In the genomic region with DNA sequence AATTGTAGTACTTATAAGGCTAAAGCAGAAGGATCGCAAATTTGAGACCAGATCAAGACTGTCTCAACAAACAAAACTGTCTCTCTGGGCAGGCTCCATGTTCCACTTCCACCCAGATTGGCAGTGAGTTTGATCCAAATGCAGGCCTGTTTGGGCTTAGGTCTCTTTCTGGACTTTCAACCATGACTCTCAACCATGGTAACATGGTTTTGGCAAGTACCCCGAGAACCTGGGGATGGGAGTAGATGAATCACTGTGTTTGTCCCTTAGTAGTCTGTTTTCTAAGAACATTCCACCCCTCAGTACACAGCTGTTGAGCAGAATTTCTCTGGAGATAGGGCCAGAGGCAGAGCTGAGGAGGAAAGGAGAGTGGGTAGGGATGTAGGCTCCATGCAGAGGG, we compare ENCODE assay signal across 25 mouse cellular contexts. TPM values are rescaled to one million over a fixed set of nuclear protein-coding genes. Genes with fewer than 3 reads are reported as not detected.
A peak's percentile ranks its signal among the peaks of the same experiment; 100 is the strongest.
DNase-seq lines count a peak whose midpoint lies in the region; ATAC-seq and TF ChIP-seq lines count a peak whose summit lies in the region.
"Had no signal": no experiment of that assay in that cellular context is flagged by ENCODE, and none has a peak within 500 bp of the region (broad histone marks: within the 10 kb centered on the region; RNA-seq: fewer than 3 reads in every experiment).

No protein-coding gene starts in this region.

- 25% methylated on average over 2 of the region's 2 CpGs for WGBS in liver, adult 2 months
- 95% methylated on average over 2 of the region's 2 CpGs for WGBS in liver, embryonic 11.5 days
- WGBS in small intestine, adult 2 months = 79% methylated on average over 2 of the region's 2 CpGs

- peaks cover 10% of the 10 kb centered on the region; the same call in 1 of the 2 replicates for H3K79me2 ChIP-seq in liver, adult 2 months (ENCODE audit: control insufficient read depth, insufficient read depth, low read length)

- no peak for ATAC-seq in liver, embryonic 11.5 days (replicated peaks; ENCODE audit: low FRiP score)
- no peak for ATAC-seq in cerebellum, adult (ENCODE audit: insufficient number of reproducible peaks, low FRiP score, low TSS enrichment)
- ATAC-seq: CD4-positive, CD25-positive, alpha-beta regulatory T cell, adult 4 months; forebrain, embryonic 15.5 days; hindbrain, embryonic 16.5 days; intestine, embryonic 15.5 days; Patski had no signal

- H3K27ac ChIP-seq in liver, adult 2 months (replicated peaks; ENCODE audit: insufficient read depth, low read depth, low read length) = no peak overlapping the region; the same call in 1 of the 2 replicates
- H3K27ac ChIP-seq in liver, embryonic 11.5 days (ENCODE audit: low read depth, low read length) = no peak overlapping the region
- H3K27ac ChIP-seq in small intestine, adult 2 months (ENCODE audit: insufficient read depth, low read depth, low read length) = peak overlapping the region; percentile 9; the same call in 1 of the 2 replicates
- H3K27ac ChIP-seq: embryonic facial prominence, embryonic 12.5 days; embryonic facial prominence, embryonic 15.5 days; forebrain, embryonic 12.5 days; forebrain, embryonic 15.5 days; heart, embryonic 10.5 days; hindbrain, embryonic 10.5 days; hindbrain, embryonic 13.5 days; intestine, embryonic 15.5 days had no signal

- DNase-seq in heart, adult 8-10 months (ENCODE audit: low spot score) = peak; percentile 24
- no peak for DNase-seq in heart, postnatal 4 days
- DNase-seq in liver, adult 2 months (ENCODE audit: extremely low read depth, low read depth, low spot score) = peak; percentile 87
- no peak for DNase-seq in liver, embryonic 11.5 days (ENCODE audit: low spot score)
- DNase-seq in adipocyte (ENCODE audit: low spot score) = peak; percentile 14
- no peak for DNase-seq in lung, postnatal 36 days
- DNase-seq: adrenal gland, adult 8-10 months; adrenal gland, postnatal 25 days; cerebellum, adult 11 months; cerebellum, adult 2 months; cerebellum, postnatal 25 days; gastrocnemius, postnatal 14 days had no signal

- no peaks in the 10 kb centered on the region for H3K9me3 ChIP-seq in liver, embryonic 11.5 days (ENCODE audit: control insufficient read depth, low read length)
- H3K9me3 ChIP-seq: embryonic facial prominence, embryonic 12.5 days; embryonic facial prominence, embryonic 15.5 days; forebrain, embryonic 12.5 days; forebrain, embryonic 15.5 days; heart, embryonic 10.5 days; hindbrain, embryonic 10.5 days; hindbrain, embryonic 13.5 days; intestine, embryonic 15.5 days had no signal

- no peak overlapping the region for H3K9ac ChIP-seq in liver, adult 2 months (ENCODE audit: low read depth, low read length)
- H3K9ac ChIP-seq in liver, embryonic 11.5 days (ENCODE audit: low read depth, low read length) = no peak overlapping the region
- H3K9ac ChIP-seq: embryonic facial prominence, embryonic 12.5 days; embryonic facial prominence, embryonic 15.5 days; forebrain, embryonic 12.5 days; forebrain, embryonic 15.5 days; hindbrain, embryonic 13.5 days; intestine, embryonic 15.5 days had no signal

- no peak for TF ChIP-seq CTCF in liver, adult 2 months (IDR thresholded peaks at IDR 0.05; ENCODE audit: low read depth, low read length)
- TF ChIP-seq CTCF in small intestine, adult 2 months (IDR thresholded peaks at IDR 0.05; ENCODE audit: extremely low read depth, insufficient read length, insufficient replicate concordance, low read depth, low read length) = no peak

- TF ChIP-seq POLR2A in liver, adult 2 months (IDR thresholded peaks at IDR 0.05; ENCODE audit: extremely low read depth, insufficient read depth, low read length) = no peak
- no peak for TF ChIP-seq POLR2A in small intestine, adult 2 months (IDR thresholded peaks at IDR 0.05; ENCODE audit: low read depth, low read length)

- no peaks in the 10 kb centered on the region for H3K27me3 ChIP-seq in liver, adult 2 months (ENCODE audit: control insufficient read depth, insufficient read depth, low read length)
- no peaks in the 10 kb centered on the region for H3K27me3 ChIP-seq in liver, embryonic 11.5 days (replicated peaks; ENCODE audit: control insufficient read depth, insufficient read depth, low read length)
- no peaks in the 10 kb centered on the region for H3K27me3 ChIP-seq in small intestine, adult 2 months (ENCODE audit: control insufficient read depth, insufficient read depth, low read length)
- H3K27me3 ChIP-seq: embryonic facial prominence, embryonic 12.5 days; embryonic facial prominence, embryonic 15.5 days; forebrain, embryonic 12.5 days; forebrain, embryonic 15.5 days; hindbrain, embryonic 13.5 days; intestine, embryonic 15.5 days; Patski had no signal

- H3K4me1 ChIP-seq in liver, adult 2 months (ENCODE audit: control insufficient read depth, insufficient read depth, low read length) = peaks cover 21% of the 10 kb centered on the region
- H3K4me1 ChIP-seq in liver, embryonic 11.5 days (replicated peaks; ENCODE audit: control insufficient read depth, insufficient read depth, low read length) = peaks cover 12% of the 10 kb centered on the region
- no peaks in the 10 kb centered on the region for H3K4me1 ChIP-seq in small intestine, adult 2 months (ENCODE audit: control insufficient read depth, insufficient read depth, insufficient read length, low read length)
- H3K4me1 ChIP-seq: embryonic facial prominence, embryonic 12.5 days; embryonic facial prominence, embryonic 15.5 days; forebrain, embryonic 12.5 days; forebrain, embryonic 15.5 days; heart, embryonic 10.5 days; hindbrain, embryonic 10.5 days; hindbrain, embryonic 13.5 days; intestine, embryonic 15.5 days had no signal

- H3K36me3 ChIP-seq in liver, adult 2 months (ENCODE audit: control insufficient read depth, insufficient read depth, low read length) = peaks cover 47% of the 10 kb centered on the region
- H3K36me3 ChIP-seq in liver, embryonic 11.5 days (ENCODE audit: control insufficient read depth, insufficient read depth, low read length) = peaks cover 63% of the 10 kb centered on the region
- H3K36me3 ChIP-seq in small intestine, adult 2 months (ENCODE audit: control insufficient read depth, insufficient read depth, low read length) = peaks cover 62% of the 10 kb centered on the region

- no peak overlapping the region for H3K4me2 ChIP-seq in liver, embryonic 11.5 days
- H3K4me2 ChIP-seq: embryonic facial prominence, embryonic 12.5 days; embryonic facial prominence, embryonic 15.5 days; forebrain, embryonic 12.5 days; forebrain, embryonic 15.5 days; hindbrain, embryonic 13.5 days; intestine, embryonic 15.5 days had no signal

- no peak overlapping the region for H3K4me3 ChIP-seq in liver, adult 2 months (ENCODE audit: insufficient read depth, low read depth, low read length)
- H3K4me3 ChIP-seq in liver, embryonic 11.5 days (ENCODE audit: low read depth, low read length) = no peak overlapping the region
- H3K4me3 ChIP-seq in small intestine, adult 2 months (ENCODE audit: low read depth, low read length) = no peak overlapping the region
- H3K4me3 ChIP-seq: embryonic facial prominence, embryonic 12.5 days; embryonic facial prominence, embryonic 15.5 days; forebrain, embryonic 12.5 days; forebrain, embryonic 15.5 days; heart, embryonic 10.5 days; hindbrain, embryonic 10.5 days; hindbrain, embryonic 13.5 days; intestine, embryonic 15.5 days had no signal

RNA-seq across cellular contexts. Expression of a gene that starts 31.6 kb away (rescaled TPM):
- 100 to 1,000 TPM; 138 to 167 (median 145) TPM for total RNA-seq in heart, adult 8-10 months (2022)
- 10 to 100 TPM; 95.9 to 96.8 TPM for total RNA-seq in heart, postnatal 4 days (2021)
- total RNA-seq in liver, adult 2 months (2014; rRNA removed) = 0.09 TPM in 1 of 2 replicates, not detected in the other
- 0.01 TPM in 1 of 2 replicates, not detected in the other for polyA plus RNA-seq in liver, adult 2 months (2012; rRNA removed)
- polyA plus RNA-seq in liver, embryonic 11.5 days (2014; fragmentation: Nextera tagmentation; extraction: Ambion mirVana) = 0.16 and 0.33 TPM in 2 replicates
- polyA plus RNA-seq in small intestine, adult 2 months (2012; rRNA removed) = 0.05 and 0.08 TPM in 2 replicates
- polyA plus RNA-seq: Patski had no signal

RNA-seq across cellular contexts. Expression of a gene that starts 32.3 kb away (rescaled TPM):
- total RNA-seq in heart, adult 8-10 months (2022) = 10 to 100 TPM; 13.5 to 18.1 (median 16.3) TPM
- 10 to 100 TPM; 18.4 to 23.6 TPM for total RNA-seq in heart, postnatal 4 days (2021)
- total RNA-seq in liver, adult 2 months (2014; rRNA removed) = 6.7 and 9.9 TPM in 2 replicates
- polyA plus RNA-seq in liver, adult 2 months (2012; rRNA removed) = 6.8 and 11.3 TPM in 2 replicates
- 20.9 and 26.2 TPM in 2 replicates for polyA plus RNA-seq in liver, embryonic 11.5 days (2014; fragmentation: Nextera tagmentation; extraction: Ambion mirVana)
- polyA plus RNA-seq in small intestine, adult 2 months (2012; rRNA removed) = 13.4 and 21.8 TPM in 2 replicates

Comparison
In these comparisons a context has a peak if more than half of its experiments do, and no peak if none do; other contexts are left out.
1. DNase-seq: peak in heart, adult 8-10 months (single experiment), liver, adult 2 months (single experiment) and adipocyte (single experiment); none in heart, postnatal 4 days (single experiment), liver, embryonic 11.5 days (single experiment) and lung, postnatal 36 days (single experiment).
2. RNA of a gene that starts 31.6 kb away (total RNA-seq): 138 to 167 TPM in heart, adult 8-10 months and 95.9 to 96.8 TPM in heart, postnatal 4 days; 0.09 TPM in liver, adult 2 months; every median in the first group is over 10 times any median in the second.